Mouse (Mus musculus) bone marrow, adult 2 months (tissue): Measurements from ENCODE around the gene Tdrkh. TPM values are rescaled to one million over a fixed set of nuclear protein-coding genes. Genes with fewer than 3 reads are reported as not detected.

Experiments
- H3K27ac ChIP-seq: fragments of 200-500 bp; 2 replicates; pipeline ENCODE4 v1.5.1; 2012; ENCODE audit warnings: low read depth, mild to moderate bottlenecking, control low read depth, inconsistent platforms, low read length; ENCODE audit not compliant: control insufficient read depth, poor library complexity, insufficient read depth
- H3K4me1 ChIP-seq: fragments of 200-500 bp; 2 replicates; pipeline ENCODE4 v1.6.1; 2011; ENCODE audit warnings: low read length; ENCODE audit not compliant: control insufficient read depth, insufficient read depth
- H3K4me3 ChIP-seq: fragments of 200-500 bp; replicated peaks from 2 replicates; pipeline ENCODE3; 2011; ENCODE audit warnings: mild to moderate bottlenecking, low read depth, low read length, control low read depth; ENCODE audit not compliant: control insufficient read depth
- CTCF ChIP-seq: fragments of 200-500 bp; IDR thresholded peaks from 2 replicates; pipeline ENCODE4 v1.5.1; 2011; ENCODE audit warnings: low read length, control low read depth; ENCODE audit not compliant: control insufficient read depth, insufficient read depth
- POLR2A ChIP-seq: fragments of 200-500 bp; IDR thresholded peaks from 2 replicates; pipeline ENCODE4 v1.6.1; 2011; ENCODE audit warnings: low read depth, mild to moderate bottlenecking, control low read depth, low read length, borderline replicate concordance; ENCODE audit not compliant: control insufficient read depth
- WGBS: fragments of 180-500 bp; shearing (Covaris S2); methylation state at CpG from one replicate; pipeline ENCODE4 v1.1.7; 2018; 5-methylcytosine and 5-hydroxymethylcytosine counted together
- polyA plus RNA-seq: library from polyadenylated mRNA; stranded (reverse); fragments of >200 nt; gene quantifications from 2 replicates; pipeline ENCODE4 v1.2.4, GENCODE M21; 2011; ENCODE audit warnings: low replicate concordance; ENCODE audit not compliant: missing spikeins, insufficient read depth, insufficient read length

Gene Tdrkh
- polyA plus RNA-seq, 1 experiment, result 3.4 TPM

DNA sequence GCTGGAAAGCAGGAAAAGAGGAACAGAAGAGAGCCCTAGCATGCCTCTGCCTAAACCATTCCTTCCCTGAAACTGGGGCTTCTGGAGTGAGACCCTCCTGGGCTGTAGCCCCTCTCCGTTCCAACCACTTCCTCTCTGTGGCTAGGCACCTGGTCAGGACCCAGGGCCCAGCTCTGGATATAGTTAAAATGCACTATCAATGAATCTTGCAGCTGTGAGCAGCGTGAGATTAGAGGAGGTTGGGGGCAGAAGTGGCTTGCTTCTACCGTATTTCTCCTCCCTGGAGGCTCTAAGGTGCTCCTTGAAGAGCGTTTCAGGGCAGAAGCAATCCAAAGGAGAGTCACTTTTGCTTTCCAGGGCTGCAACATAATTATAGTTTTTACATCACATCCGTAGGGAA, 30.8 kb upstream of the Tdrkh start:
- Histone ChIP-seq H3K27ac (no peak overlapping the region), H3K4me1 (no peaks in the 10 kb centered on the region)

GRCm38 (mm10) chr3:94383476-94383875, 29.6 kb upstream of the Tdrkh start:
- no peak overlapping the region for H3K4me3 ChIP-seq
- no peak for TF ChIP-seq CTCF
- TF ChIP-seq POLR2A, result no peak
- H3K4me1 ChIP-seq, result no peaks in the 10 kb centered on the region
- H3K27ac ChIP-seq, result no peak overlapping the region
- 70% methylated on average over 3 of the region's 3 CpGs for WGBS

More for the DNA sequence above, 30.8 kb upstream of the Tdrkh start:
- 21% methylated on average over 5 of the region's 5 CpGs for WGBS
- no peak for TF ChIP-seq POLR2A
- TF ChIP-seq CTCF, result no peak
- H3K4me3 ChIP-seq, result no peak overlapping the region

- H3K4me3 ChIP-seq, result no peak overlapping the region
- WGBS, result 46% methylated on average over 4 of the region's 4 CpGs
- TF ChIP-seq POLR2A, result no peak
- TF ChIP-seq CTCF, result no peak
- H3K27ac ChIP-seq, result no peak overlapping the region
- no peaks in the 10 kb centered on the region for H3K4me1 ChIP-seq
Measured at GRCm38 (mm10) chr3:94386671-94387070, 26.4 kb upstream of the Tdrkh start.

DNA sequence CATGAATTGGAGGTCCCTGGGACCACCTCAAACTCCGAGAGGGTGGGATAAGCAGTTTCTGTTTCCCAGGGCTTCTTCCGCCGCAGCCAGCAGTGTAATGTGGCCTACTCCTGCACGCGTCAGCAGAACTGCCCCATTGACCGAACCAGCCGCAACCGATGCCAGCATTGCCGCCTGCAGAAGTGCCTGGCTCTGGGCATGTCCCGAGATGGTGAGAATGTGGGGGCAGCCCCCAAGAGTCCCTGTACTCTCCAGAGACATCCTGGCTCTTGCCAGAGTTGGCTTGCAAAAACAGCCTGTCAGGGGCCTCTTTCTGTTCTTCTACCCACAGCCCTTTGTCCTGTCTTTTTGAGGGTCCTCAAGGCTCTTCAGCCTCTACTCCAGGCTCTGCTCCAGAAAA, 25.7 kb upstream of the Tdrkh start:
- no peak for TF ChIP-seq POLR2A
- TF ChIP-seq CTCF, result no peak
- 89% methylated on average over 10 of the region's 10 CpGs for whole genome bisulfite sequencing
- Histone ChIP-seq H3K4me1 (no peaks in the 10 kb centered on the region), H3K4me3 (no peak overlapping the region), H3K27ac (no peak overlapping the region)

DNA sequence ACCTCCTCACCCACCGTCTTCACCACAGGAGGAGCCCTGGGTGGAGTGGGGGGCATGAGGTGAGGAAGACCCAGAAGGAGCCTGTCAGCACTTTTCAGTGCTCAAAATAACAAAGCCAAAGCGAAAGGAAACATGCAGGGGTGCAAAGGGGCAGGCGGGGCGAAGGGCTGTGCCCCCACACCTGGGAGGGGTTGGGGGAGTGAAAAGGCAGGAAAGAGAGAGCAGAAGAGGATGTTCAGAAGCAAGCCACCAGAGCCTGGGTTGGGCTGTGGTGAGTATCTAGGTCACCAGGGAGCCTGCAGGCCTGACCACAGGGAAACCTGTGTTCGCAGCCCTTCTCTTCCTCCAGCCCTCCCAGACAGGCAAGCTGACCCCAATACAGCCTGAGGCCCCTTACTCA, 25.0 kb upstream of the Tdrkh start:
- WGBS, result 3% methylated on average over 5 of the region's 5 CpGs
- no peaks in the 10 kb centered on the region for H3K4me1 ChIP-seq
- TF ChIP-seq CTCF (no peak), POLR2A (no peak)
- H3K4me3 ChIP-seq, result no peak overlapping the region
- H3K27ac ChIP-seq, result no peak overlapping the region

DNA sequence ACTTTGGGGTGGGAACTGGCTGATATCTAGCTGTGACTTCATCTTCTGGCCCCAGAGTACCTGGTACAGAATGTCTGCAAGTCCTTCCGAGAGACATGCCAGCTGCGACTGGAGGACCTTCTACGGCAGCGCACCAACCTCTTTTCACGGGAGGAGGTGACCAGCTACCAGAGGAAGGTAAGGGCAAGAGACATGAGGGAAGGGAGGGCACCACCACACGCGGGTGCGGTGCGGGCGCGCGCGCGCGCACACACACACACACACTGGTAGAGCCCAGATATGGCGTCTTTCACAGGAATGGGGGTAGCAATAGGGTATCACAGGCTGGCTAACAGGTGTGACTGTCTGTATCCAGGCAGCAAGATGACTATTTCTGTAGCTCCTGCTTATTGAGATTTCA, 23.7 kb upstream of the Tdrkh start:
- TF ChIP-seq CTCF (no peak), POLR2A (no peak)
- WGBS, result 92% methylated on average over 16 of the region's 16 CpGs
- H3K4me3 ChIP-seq, result no peak overlapping the region
- no peak overlapping the region for H3K27ac ChIP-seq
- H3K4me1 ChIP-seq, result no peaks in the 10 kb centered on the region

GRCm38 (mm10) chr3:94391001-94391400, 22.1 kb upstream of the Tdrkh start:
- Histone ChIP-seq H3K4me3 (no peak overlapping the region), H3K27ac (no peak overlapping the region), H3K4me1 (no peaks in the 10 kb centered on the region)
- WGBS, result 89% methylated on average over 5 of the region's 5 CpGs
- no peak for TF ChIP-seq CTCF
- TF ChIP-seq POLR2A, result no peak

DNA sequence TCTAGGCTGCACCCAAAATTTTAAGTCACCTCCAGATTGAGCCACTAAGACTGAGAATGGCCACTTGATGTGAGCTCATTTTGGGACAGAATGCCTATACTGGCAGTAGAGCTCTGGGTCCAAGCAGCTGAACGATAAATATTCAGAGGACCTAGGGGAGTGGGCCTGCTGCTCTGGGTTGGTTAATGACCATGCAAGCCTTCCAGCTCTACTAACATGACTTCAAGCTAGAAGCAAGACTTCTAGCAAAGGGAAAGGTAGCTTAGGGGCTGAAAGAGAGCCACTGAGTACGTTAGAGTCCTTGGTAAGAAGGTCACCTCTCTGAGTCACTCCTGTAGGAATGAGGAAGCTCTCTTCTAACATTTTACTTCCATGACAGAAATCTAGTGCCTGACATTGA, 20.9 kb upstream of the Tdrkh start:
- WGBS, result 64% methylated on average over 2 of the region's 2 CpGs
- no peak overlapping the region for H3K4me3 ChIP-seq
- no peak overlapping the region for H3K27ac ChIP-seq
- no peaks in the 10 kb centered on the region for H3K4me1 ChIP-seq
- no peak for TF ChIP-seq CTCF
- TF ChIP-seq POLR2A, result no peak

GRCm38 (mm10) chr3:94393049-94393448, 20.0 kb upstream of the Tdrkh start:
- TF ChIP-seq POLR2A (no peak), CTCF (no peak)
- WGBS, result 63% methylated on average over 4 of the region's 4 CpGs
- Histone ChIP-seq H3K27ac (no peak overlapping the region), H3K4me3 (no peak overlapping the region), H3K4me1 (no peaks in the 10 kb centered on the region)
